Mouse (Mus musculus) liver, embryonic 14.5 days (tissue): ENCODE data around the gene Arrdc5. TPM values are rescaled to one million over a fixed set of nuclear protein-coding genes. Genes with fewer than 3 reads are reported as not detected.

ENCODE experiments used
- ATAC-seq: fragments of 200-750 bp; cut with Nextera tagmentation; 2 replicates; pipeline ENCODE4 v1.8.0; 2017; ENCODE audit warnings: moderate number of reproducible peaks, mild to moderate bottlenecking, moderate library complexity; ENCODE audit not compliant: insufficient read depth
- DNase-seq, 3 experiments: peaks; one replicate each; pipeline ENCODE4 v3.0.0-alpha.2; 2012 to 2013; ENCODE audit warnings: low read depth in 3 of 3, low spot score in 3 of 3
- H3K27ac ChIP-seq: fragments of 300-500 bp; sonication (generic); 2 replicates; pipeline ENCODE4 v1.5.1; 2014; ENCODE audit warnings: moderate library complexity, mild to moderate bottlenecking, control low read depth, inconsistent platforms
- H3K27me3 ChIP-seq: fragments of 300-500 bp; sonication (generic); 2 replicates; pipeline ENCODE4 v1.6.1; 2014; ENCODE audit warnings: mild to moderate bottlenecking, low read length, moderate library complexity; ENCODE audit not compliant: control insufficient read depth, insufficient read depth
- H3K36me3 ChIP-seq: fragments of 300-500 bp; sonication (generic); replicated peaks from 2 replicates; pipeline ENCODE4 v1.6.1; 2014; ENCODE audit warnings: low read depth; ENCODE audit not compliant: control insufficient read depth, insufficient read depth
- H3K4me1 ChIP-seq, 2 experiments: fragments of 200-500 bp in 1 of 2; fragments of 300-500 bp in 1 of 2; sonication (generic) in 1 of 2; replicated peaks; 2 replicates each; pipeline ENCODE4 v1.6.1; 2012 to 2014; ENCODE audit warnings: antibody characterized with exemption in 1 of 2, inconsistent platforms in 1 of 2, low read length in 1 of 2; ENCODE audit not compliant: control insufficient read depth in 2 of 2, insufficient read depth in 2 of 2
- H3K4me2 ChIP-seq: fragments of 300-500 bp; sonication (generic); 2 replicates; pipeline ENCODE4 v1.6.1; 2014; ENCODE audit warnings: low read depth, mild to moderate bottlenecking, control low read depth, moderate library complexity
- H3K4me3 ChIP-seq, 2 experiments: fragments of 200-500 bp in 1 of 2; fragments of 300-500 bp in 1 of 2; sonication (generic) in 1 of 2; 2 replicates each; pipeline ENCODE4 v1.5.1; 2012 to 2014; ENCODE audit warnings: low read depth in 2 of 2, low read length in 2 of 2, mild to moderate bottlenecking in 2 of 2, control low read depth in 1 of 2, inconsistent platforms in 1 of 2, moderate library complexity in 1 of 2; ENCODE audit not compliant: insufficient read depth in 1 of 2
- H3K9ac ChIP-seq: fragments of 300-500 bp; sonication (generic); replicated peaks from 2 replicates; pipeline ENCODE4 v1.6.1; 2014; ENCODE audit warnings: mild to moderate bottlenecking, control low read depth, moderate library complexity
- H3K9me3 ChIP-seq: fragments of 300-500 bp; sonication (generic); 2 replicates; pipeline ENCODE4 v1.6.1; 2016; ENCODE audit warnings: low read length, mixed read lengths; ENCODE audit not compliant: control insufficient read depth
- CTCF ChIP-seq: IDR thresholded peaks from 2 replicates; pipeline ENCODE4 v1.5.1; 2016; ENCODE audit warnings: antibody characterized with exemption, low read depth, control low read depth
- EP300 ChIP-seq: IDR thresholded peaks from 2 replicates; pipeline ENCODE4 v1.6.1; 2016; ENCODE audit warnings: antibody characterized with exemption, low read depth
- WGBS: fragments of 180-500 bp; shearing (Covaris S2); extraction: QIAGEN DNeasy Blood & Tissue Kit; methylation state at CpG from one replicate; pipeline ENCODE4 v1.1.7; 2014; ENCODE audit not compliant: insufficient replicate concordance; 5-methylcytosine and 5-hydroxymethylcytosine counted together
- polyA plus RNA-seq, 2 experiments: library from polyadenylated mRNA; depleted of rRNA in 1 of 2; stranded (reverse) in 1 of 2; unstranded in 1 of 2; fragments of >200 nt; fragmentation: Nextera tagmentation in 1 of 2; extraction: Ambion mirVana in 1 of 2; gene quantifications; 2 replicates each; pipeline versions ENCODE4 v1.2.1 to v1.2.3; 2012 to 2014

The Arrdc5 gene
- polyA plus RNA-seq, 2 experiments = not detected

- Histone ChIP-seq H3K27ac (peak overlapping the region; percentile 82), H3K4me2 (peak overlapping the region; percentile 63), H3K9me3 (no peaks in the 10 kb centered on the region), H3K36me3 (peaks cover 6% of the 10 kb centered on the region), H3K9ac (peak overlapping the region; percentile 59), H3K4me3 (peak overlapping the region; percentile 6 to 17; a peak in 2 of 4 replicates), H3K4me1 (peaks cover 39 to 50% of the 10 kb centered on the region in 2 experiments), H3K27me3 (no peaks in the 10 kb centered on the region)
- DNase-seq (peak in 1 of 3 experiments; percentile 41), ATAC-seq (peak; percentile 9; the same call in 1 of the 2 replicates)
- no peak for TF ChIP-seq EP300
- TF ChIP-seq CTCF = no peak
- 35% methylated on average over 3 of the region's 3 CpGs for WGBS
Observed at GRCm38 (mm10) chr17:56287830-56288229, 12.3 kb downstream of the Arrdc5 start.

- peaks cover 6% of the 10 kb centered on the region for H3K36me3 ChIP-seq
- TF ChIP-seq EP300 (no peak), CTCF (no peak)
- H3K27ac ChIP-seq = no peak overlapping the region
- WGBS = 84% methylated on average over 11 of the region's 11 CpGs
- no peak overlapping the region for H3K9ac ChIP-seq
- no peak overlapping the region for H3K4me3 ChIP-seq
- H3K27me3 ChIP-seq = no peaks in the 10 kb centered on the region
- no peak for DNase-seq
- H3K9me3 ChIP-seq = no peaks in the 10 kb centered on the region
- ATAC-seq = no peak
- H3K4me2 ChIP-seq = no peak overlapping the region
- H3K4me1 ChIP-seq = peaks cover 38 to 48% of the 10 kb centered on the region in 2 experiments
Observed at GRCm38 (mm10) chr17:56285995-56286394, 14.1 kb downstream of the Arrdc5 start.

GRCm38 (mm10) chr17:56283316-56283715 lies 16.8 kb downstream of the Arrdc5 start:
- Histone ChIP-seq H3K9ac (no peak overlapping the region), H3K27ac (no peak overlapping the region), H3K36me3 (peaks cover 6% of the 10 kb centered on the region), H3K27me3 (no peaks in the 10 kb centered on the region), H3K4me1 (peaks cover 23 to 27% of the 10 kb centered on the region in 2 experiments), H3K9me3 (no peaks in the 10 kb centered on the region), H3K4me3 (no peak overlapping the region), H3K4me2 (no peak overlapping the region)
- no peak for TF ChIP-seq CTCF
- DNase-seq (no peak), ATAC-seq (no peak)
- WGBS = 65% methylated on average over 8 of the region's 8 CpGs

- no peak for ATAC-seq
- Histone ChIP-seq H3K4me3 (no peak overlapping the region), H3K4me2 (no peak overlapping the region), H3K9ac (no peak overlapping the region), H3K36me3 (peaks cover 6% of the 10 kb centered on the region), H3K27ac (no peak overlapping the region), H3K4me1 (peaks cover 22 to 26% of the 10 kb centered on the region in 2 experiments), H3K27me3 (no peaks in the 10 kb centered on the region), H3K9me3 (no peaks in the 10 kb centered on the region)
- WGBS = 84% methylated on average over 4 of the region's 4 CpGs
- DNase-seq = no peak
- TF ChIP-seq CTCF (no peak), EP300 (no peak)
Observed at GRCm38 (mm10) chr17:56282802-56283201, 17.3 kb downstream of the Arrdc5 start.

GRCm38 (mm10) chr17:56281193-56281592 lies 18.9 kb downstream of the Arrdc5 start:
- ATAC-seq (no peak), DNase-seq (no peak)
- WGBS = 73% methylated on average over 12 of the region's 12 CpGs
- Histone ChIP-seq H3K27ac (no peak overlapping the region), H3K36me3 (peaks cover 6% of the 10 kb centered on the region), H3K9ac (no peak overlapping the region; the same call in 1 of the 2 replicates), H3K4me3 (no peak overlapping the region), H3K4me2 (no peak overlapping the region), H3K9me3 (no peaks in the 10 kb centered on the region), H3K27me3 (no peaks in the 10 kb centered on the region), H3K4me1 (peaks cover 21 to 23% of the 10 kb centered on the region in 2 experiments)
- TF ChIP-seq CTCF (no peak), EP300 (no peak)
